Mouse (Mus musculus) ES-E14 (cell line): Measurements from ENCODE around the gene Tspan1.

ENCODE experiments used
- CHD2 ChIP-seq: IDR thresholded peaks from 2 replicates; pipeline ENCODE4 v1.6.1; 2014; ENCODE audit warnings: mild to moderate bottlenecking, low read depth, low read length, inconsistent platforms
- ZC3H11A ChIP-seq: IDR thresholded peaks from 2 replicates; pipeline ENCODE4 v1.6.1; 2012; ENCODE audit warnings: low read depth, mild to moderate bottlenecking, inconsistent platforms, low read length, borderline replicate concordance

GRCm38 (mm10) chr4:116167404-116167803, at the start of gene Tspan1:
- no peak for TF ChIP-seq CHD2
- no peak for TF ChIP-seq ZC3H11A
